Mouse (Mus musculus) kidney, adult 9 months (tissue): ENCODE measurements around the gene Gm7073.
A peak's percentile ranks its signal among the peaks of the same experiment; 100 is the strongest.

Experiments used
- DNase-seq: peaks from one replicate; pipeline ENCODE4 v3.0.0; 2022

The Gm7073 gene

GRCm38 (mm10) chrX:60539149-60539548 lies at the start of gene Gm7073:
Gm7073 (minus strand) TSS chrX:60539249.
- no peak for DNase-seq

- no peak for DNase-seq
These were observed 31.5 kb upstream of the Gm7073 start for GRCm38 (mm10) chrX:60570539-60570938.

- DNase-seq, result no peak
These were observed 30.0 kb upstream of the Gm7073 start for GRCm38 (mm10) chrX:60569047-60569446.

GRCm38 (mm10) chrX:60555242-60555641 lies 16.2 kb upstream of the Gm7073 start:
- DNase-seq, result no peak

- peak; percentile 19 for DNase-seq
These were observed 8.6 kb upstream of the Gm7073 start for GRCm38 (mm10) chrX:60547444-60548304.

DNA sequence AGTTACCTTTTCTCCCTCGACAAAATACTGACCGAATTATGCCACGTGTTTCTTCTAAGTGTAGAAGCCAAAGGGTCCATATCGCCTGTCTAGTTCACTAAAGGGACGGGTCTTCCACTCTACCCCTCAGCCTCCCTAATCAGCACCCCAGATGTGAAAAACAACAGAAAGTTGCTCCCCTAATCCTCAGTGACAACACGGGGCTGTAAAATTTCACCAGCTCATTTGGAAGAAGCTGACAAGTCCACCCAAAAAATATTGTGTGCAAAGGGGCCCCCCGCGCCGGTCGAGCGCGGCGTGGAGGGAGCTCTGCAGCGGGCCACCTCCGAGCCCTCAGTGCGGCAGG lies 8.0 kb upstream of the Gm7073 start:
- no peak for DNase-seq

DNA sequence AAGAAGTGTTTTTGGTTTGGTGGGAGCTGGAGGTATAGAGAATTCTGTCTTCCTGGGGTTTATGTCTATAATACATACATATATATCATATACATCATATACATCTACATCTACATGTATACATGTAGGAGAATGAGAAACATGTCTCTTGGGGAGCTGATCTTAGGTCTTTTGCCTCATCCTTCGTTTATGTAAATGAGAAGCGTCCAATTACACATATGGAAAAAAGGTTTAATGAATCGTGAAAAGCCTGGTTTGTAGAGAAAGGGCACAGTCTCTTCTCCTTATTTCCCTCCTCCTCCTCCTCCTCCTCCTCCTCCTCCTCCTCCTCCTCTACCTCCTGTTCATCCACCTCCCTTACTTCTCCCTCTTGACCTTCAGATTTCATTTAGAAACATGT lies 6.9 kb upstream of the Gm7073 start:
- no peak for DNase-seq

GRCm38 (mm10) chrX:60545444-60545843 lies 6.4 kb upstream of the Gm7073 start:
- no peak for DNase-seq

DNA sequence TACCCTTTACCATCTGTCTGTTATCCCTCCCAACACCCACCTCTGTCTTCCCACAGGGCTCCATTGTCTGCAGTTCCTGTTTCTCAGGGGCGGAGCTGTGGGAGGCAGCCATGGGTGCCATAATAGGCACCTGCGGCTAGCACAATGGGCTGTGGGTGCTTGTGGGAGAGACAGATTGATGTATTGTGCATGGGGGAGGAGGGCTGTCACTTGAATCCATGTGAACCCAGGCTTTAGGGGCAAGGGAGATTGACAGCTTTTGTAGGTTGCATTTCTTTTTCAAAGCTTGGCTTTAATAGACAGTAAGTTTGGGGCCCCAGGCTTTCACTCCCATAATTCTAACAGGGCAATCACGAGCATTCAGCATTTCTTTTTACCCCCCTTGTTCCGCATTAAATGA lies 5.0 kb upstream of the Gm7073 start:
- no peak for DNase-seq

DNA sequence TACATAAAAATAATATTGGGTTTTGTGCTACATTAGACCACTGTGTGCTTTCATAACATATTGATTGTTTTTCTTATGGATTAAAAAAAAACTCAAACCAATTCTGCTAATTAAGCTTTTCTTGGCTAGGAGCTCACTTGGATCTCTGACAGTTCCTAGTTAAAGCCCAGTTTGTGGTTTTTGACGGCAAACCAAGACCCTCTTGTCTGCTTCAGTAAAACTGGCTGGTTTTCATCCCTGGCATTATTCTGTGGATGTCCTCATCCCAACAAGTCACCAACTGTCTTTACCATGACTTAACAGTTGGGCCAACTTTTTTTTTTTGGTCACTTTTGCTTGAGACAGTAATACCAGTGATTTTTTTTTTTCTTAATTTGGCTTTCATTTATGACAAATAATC lies 3.9 kb upstream of the Gm7073 start:
- no peak for DNase-seq

- DNase-seq, result peak; percentile 26
These were observed 35.1 kb downstream of the Gm7073 start for GRCm38 (mm10) chrX:60503995-60504394.

- DNase-seq, result no peak
These were observed 41.3 kb downstream of the Gm7073 start for GRCm38 (mm10) chrX:60497750-60498149.

- no peak for DNase-seq
These were observed 43.7 kb downstream of the Gm7073 start for GRCm38 (mm10) chrX:60495308-60495707.

DNA sequence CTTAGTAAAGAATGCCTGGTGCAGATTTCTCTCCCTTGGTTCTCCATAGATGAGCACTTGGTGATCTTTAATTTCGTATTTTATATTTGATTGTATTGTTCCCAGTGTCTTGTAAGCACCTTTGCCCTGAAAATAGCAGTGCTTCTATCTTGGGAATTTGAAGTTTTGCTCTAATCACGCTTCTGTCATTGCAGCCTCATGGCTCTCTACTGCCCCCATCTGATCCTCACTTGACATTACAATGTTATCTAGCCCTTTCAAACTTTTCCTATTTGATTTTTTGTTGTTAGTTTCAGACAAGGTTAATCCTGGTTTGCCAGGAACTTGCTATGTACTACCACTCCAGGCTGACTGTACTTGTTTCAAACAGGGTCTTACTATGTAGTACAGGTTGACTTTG lies 75.3 kb downstream of the Gm7073 start:
- DNase-seq, result peak; percentile 23

DNA sequence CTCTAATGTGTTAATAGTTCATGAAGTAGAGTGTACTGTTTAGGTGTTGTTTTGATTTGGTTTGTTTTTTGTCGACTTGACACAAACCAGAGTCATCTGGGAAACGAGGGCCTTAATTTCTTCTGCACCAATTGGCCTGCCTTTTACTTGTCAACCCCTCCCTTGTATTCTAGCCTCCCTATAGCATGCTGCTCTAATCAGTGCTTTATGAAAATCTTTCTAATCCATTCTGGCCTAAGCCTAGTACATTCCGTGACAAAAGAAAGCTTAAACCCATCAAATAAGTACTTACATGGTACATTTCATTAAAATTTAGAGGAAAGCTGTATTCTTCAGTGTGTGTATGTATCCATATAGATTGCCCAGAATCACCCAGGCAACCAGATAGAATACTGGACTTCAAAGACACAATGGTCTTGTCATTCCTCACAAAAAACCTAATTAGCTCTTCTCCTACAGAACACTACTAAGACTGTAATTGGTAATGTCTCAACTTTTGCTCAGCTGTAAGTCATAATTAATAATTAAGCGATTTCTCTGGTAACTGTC lies 124.4 kb downstream of the Gm7073 start:
- DNase-seq, result no peak

DNA sequence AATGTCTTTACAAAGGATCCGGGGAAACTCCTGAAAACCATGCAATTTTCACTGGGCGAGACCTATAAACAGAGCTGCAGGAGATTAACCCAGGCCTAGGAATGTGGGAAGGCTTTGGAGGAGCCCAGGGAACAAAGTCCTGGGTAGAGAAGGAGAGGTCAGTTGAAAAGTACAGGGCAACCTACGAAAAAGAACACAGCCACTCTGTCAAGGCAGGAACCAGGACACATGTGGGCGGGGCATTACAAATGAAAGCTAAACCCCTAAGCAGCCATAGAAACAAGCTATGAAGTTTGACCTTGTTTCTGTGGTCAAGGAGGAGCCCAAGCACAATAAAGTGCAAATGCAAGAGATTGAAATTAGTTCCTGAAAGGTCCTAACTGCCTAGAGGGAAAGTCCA lies 133.4 kb downstream of the Gm7073 start:
- DNase-seq, result peak; percentile 84

GRCm38 (mm10) chrX:60404668-60405044 lies 134.4 kb downstream of the Gm7073 start:
- DNase-seq, result peak; percentile 92

GRCm38 (mm10) chrX:60403764-60404667 lies 135.0 kb downstream of the Gm7073 start:
- peak; percentile 56 for DNase-seq

DNA sequence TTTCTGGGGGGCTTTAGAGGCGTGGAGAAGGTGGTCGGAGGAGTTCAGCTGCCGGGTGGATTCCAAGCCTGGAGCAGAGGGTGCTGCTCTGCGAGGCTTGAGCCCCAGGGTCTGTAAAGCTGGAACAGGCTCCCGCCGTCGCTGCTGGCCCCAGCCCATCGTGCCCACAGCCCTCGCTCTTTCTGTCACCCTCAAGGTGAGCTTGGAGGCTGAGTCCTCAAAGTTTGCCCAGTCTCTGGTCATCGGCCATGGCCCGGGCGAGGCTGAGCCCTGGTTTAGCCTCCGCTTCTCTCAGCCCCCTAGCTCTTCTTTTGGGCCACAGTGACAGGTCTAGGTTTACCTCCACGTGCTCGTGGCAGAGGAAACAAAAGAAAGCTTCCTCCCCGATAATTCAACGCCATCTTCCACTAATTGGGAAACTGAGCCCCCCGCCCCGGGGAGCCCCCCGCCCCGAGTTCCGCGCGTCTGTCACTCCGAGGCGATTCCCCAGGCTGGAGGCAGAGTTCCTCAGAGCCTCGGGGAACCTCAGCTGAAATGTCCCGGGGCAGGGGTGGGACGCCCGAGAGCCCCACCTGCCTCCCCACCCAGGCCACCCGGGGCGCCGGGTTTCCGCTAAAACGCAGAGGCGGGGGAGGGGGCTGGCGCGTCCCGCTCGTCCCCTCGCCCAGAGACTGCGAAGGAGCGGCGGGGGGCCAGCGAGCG lies 135.8 kb downstream of the Gm7073 start:
- peak; percentile 6 for DNase-seq

DNA sequence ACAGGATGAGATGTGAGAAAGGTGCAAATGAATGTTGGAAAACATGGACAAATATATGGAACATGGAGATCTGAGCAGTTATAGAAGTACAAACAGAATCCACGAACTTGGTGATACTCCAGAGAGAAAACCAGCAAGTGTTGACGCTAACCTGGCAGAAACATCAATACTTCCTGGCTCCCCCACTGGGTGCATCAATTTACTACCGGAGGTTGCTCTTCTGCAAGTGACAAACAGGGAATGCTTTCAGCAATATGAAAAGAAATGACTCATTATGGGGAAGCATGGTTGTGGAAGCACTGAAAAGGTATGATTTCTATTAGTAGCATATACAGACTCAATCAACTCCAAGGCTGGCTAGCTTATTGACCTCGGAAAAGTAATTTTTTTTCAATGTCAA lies 144.8 kb downstream of the Gm7073 start:
- DNase-seq, result no peak

DNA sequence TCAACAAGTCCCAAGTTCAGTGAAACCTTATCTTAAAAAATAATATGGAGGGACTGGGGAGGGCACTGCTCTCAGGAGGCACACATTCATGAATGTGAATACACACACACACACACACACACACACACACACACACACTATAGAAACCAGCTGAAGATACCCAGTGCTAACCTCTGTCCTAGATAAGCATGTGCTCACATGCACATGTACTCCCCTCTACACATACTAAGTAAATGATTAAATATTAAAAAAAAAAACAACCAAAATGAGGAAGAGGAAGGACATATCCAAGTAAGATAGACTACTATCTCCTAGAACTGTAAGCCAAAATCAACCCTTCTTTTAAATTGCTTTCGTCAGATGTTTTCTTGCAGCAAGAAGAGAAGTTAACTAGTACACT lies 152.2 kb downstream of the Gm7073 start:
- DNase-seq, result no peak
